Mouse (Mus musculus) erythroblast, embryonic 14.5 days (primary cell): ENCODE measurements around the gene Sinhcaf.
"Not testable (repeated sequence)": the region's sequence is repeated elsewhere in the genome, so short reads cannot be mapped to it uniquely, and the experiment has no call there.

Experiments
- GATA1 ChIP-seq: IDR thresholded peaks from 2 replicates; pipeline ENCODE4 v1.6.1; 2012; ENCODE audit warnings: low read length, inconsistent platforms, mixed read lengths
- TAL1 ChIP-seq: IDR thresholded peaks from 3 replicates; pipeline ENCODE4 v1.6.1; 2012; ENCODE audit warnings: low read length, inconsistent platforms, mixed read lengths

DNA sequence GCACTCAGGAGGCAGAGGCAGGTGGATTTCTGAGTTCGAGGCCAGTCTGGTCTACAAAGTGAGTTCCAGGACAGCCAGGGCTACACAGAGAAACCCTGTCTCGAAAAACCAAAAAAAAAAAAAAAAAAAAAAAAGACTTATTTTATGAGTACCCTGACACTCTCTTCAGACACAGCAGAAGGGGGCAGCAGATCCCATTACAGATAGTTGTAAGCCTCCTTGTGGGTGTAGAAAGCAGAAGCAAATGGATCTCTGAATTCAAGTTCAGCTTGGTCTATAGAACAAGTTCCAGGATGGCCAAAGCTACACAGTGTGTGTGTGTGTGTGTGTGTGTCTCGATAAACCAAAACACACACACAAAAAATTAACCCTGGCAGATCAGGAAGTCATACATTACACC lies 5.9 kb downstream of the Sinhcaf start:
- TF ChIP-seq TAL1, GATA1: not testable (repeated sequence)
